Mouse (Mus musculus): ENCODE measurements around the gene Gm20826.
"Not testable (repeated sequence)": the region's sequence is repeated elsewhere in the genome, so short reads cannot be mapped to it uniquely, and the experiment has no call there.

Gene Gm20826

DNA sequence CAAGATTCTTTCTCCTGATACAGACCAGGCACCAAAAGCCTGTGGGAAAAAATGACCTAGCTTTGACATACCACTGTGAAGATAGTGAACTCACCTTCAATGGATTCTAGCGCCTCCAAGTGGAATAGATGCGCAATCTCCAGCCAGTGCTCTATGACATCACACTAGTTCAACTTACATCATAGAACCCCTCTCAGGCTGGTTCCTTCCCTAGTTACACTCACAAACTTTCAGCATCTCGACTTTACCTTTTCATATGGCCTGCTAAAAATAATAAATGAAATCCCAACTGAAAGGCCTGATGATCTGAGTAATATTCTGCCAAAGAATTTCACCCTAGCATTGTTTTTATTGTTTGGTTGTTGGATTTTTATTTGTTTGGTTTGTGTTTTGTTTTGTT, at the start of gene Gm20826:
TSS of gene Gm20826 (minus strand) at position 101 of the 400 bp plus-strand sequence.
- in situ Hi-C loops (cut with MseI, MboI): not testable (repeated sequence)

Data from mouse trophoblast stem cell (cell line).